Mouse (Mus musculus): Measurements from ENCODE around the gene Sult2a5. TPM values are rescaled to one million over a fixed set of nuclear protein-coding genes. Genes with fewer than 3 reads are reported as not detected.

The Sult2a5 gene
- polyA plus RNA-seq (2015; fragmentation: Nextera tagmentation; extraction: Ambion mirVana) = not detected in 2 replicates

DNA sequence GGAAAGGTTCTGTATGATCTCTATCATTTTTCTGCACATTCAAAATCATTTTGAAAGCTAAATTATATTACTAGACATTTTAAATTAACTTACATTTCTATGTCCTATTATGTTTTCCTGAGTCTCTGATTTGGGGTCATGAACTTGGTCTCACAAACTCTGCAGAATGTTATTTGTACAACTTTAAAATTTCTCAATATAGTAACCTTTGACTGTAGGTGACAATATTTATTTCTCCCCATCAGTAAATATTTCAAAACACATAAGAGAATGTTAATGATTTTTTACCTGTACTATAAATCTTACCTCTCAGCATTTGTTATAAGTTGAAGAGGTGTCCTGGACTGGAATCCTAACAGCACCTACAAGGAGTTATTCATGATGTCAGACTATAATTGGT, at the start of gene Sult2a5:
Sult2a5 (plus strand) TSS at position 301 of the 400 bp plus-strand sequence.
- H3K4me2 ChIP-seq (replicated peaks; ENCODE audit: low read depth) = no peak within 1 kb of the TSS

More for the DNA sequence above, at the start of gene Sult2a5:
- H3K4me3 ChIP-seq (ENCODE audit: low read depth, low read length) = no peak within 1 kb of the TSS
- H3K9ac ChIP-seq (ENCODE audit: low read depth, low read length) = no peak within 1 kb of the TSS
- ATAC-seq = no peak
- no peaks in the 10 kb centered on the region for H3K4me1 ChIP-seq (replicated peaks; ENCODE audit: control insufficient read depth, insufficient read depth, low read length)
- no peaks in the 10 kb centered on the region for H3K36me3 ChIP-seq (ENCODE audit: control insufficient read depth, insufficient read depth)
- no peak within 1 kb of the TSS for H3K27ac ChIP-seq (ENCODE audit: low read depth, low read length)
- no peaks in the 10 kb centered on the region for H3K27me3 ChIP-seq (replicated peaks; ENCODE audit: control insufficient read depth, insufficient read depth, low read length)
- H3K9me3 ChIP-seq (ENCODE audit: control insufficient read depth) = no peaks in the 10 kb centered on the region
- no peak for TF ChIP-seq CTCF (IDR thresholded peaks at IDR 0.05; ENCODE audit: low read depth)

Other genes starting within 250 kb of the Sult2a5 start
- gene Cabp5, start 225.8 kb upstream of the Sult2a5 start, polyA plus RNA-seq (2015; fragmentation: Nextera tagmentation; extraction: Ambion mirVana) = not detected in 2 replicates
- not detected in 2 replicates for gene Bsph1, start 173.1 kb upstream of the Sult2a5 start, polyA plus RNA-seq (2015; fragmentation: Nextera tagmentation; extraction: Ambion mirVana)
- gene Bsph2, start 52.9 kb upstream of the Sult2a5 start, polyA plus RNA-seq (2015; fragmentation: Nextera tagmentation; extraction: Ambion mirVana) = not detected in 2 replicates
- not detected in 2 replicates for gene Sult2a2, start 109.5 kb downstream of the Sult2a5 start, polyA plus RNA-seq (2015; fragmentation: Nextera tagmentation; extraction: Ambion mirVana)
- not detected in 2 replicates for gene Sult2a1, start 213.4 kb downstream of the Sult2a5 start, polyA plus RNA-seq (2015; fragmentation: Nextera tagmentation; extraction: Ambion mirVana)